Mouse (Mus musculus) neural tube, embryonic 14.5 days (tissue): ENCODE measurements around the gene Ins1. TPM values are rescaled to one million over a fixed set of nuclear protein-coding genes. Genes with fewer than 3 reads are reported as not detected.

Experiments
- ATAC-seq: fragments of 200-750 bp; cut with Nextera tagmentation; 2 replicates; pipeline ENCODE4 v1.8.0; 2017; ENCODE audit warnings: low read depth, mild to moderate bottlenecking, moderate TSS enrichment, moderate library complexity
- H3K27ac ChIP-seq: fragments of 300-500 bp; sonication (generic); 2 replicates; pipeline ENCODE4 v1.5.1; 2014; ENCODE audit warnings: low read depth, mild to moderate bottlenecking, control low read depth, low read length, moderate library complexity, mixed read lengths
- H3K27me3 ChIP-seq: fragments of 300-500 bp; sonication (generic); 2 replicates; pipeline ENCODE4 v1.6.1; 2014; ENCODE audit warnings: low read length; ENCODE audit not compliant: control insufficient read depth, insufficient read depth
- H3K36me3 ChIP-seq: fragments of 300-500 bp; sonication (generic); 2 replicates; pipeline ENCODE4 v1.6.1; 2014; ENCODE audit warnings: low read length, mixed read lengths; ENCODE audit not compliant: control insufficient read depth, insufficient read depth
- H3K4me1 ChIP-seq: fragments of 300-500 bp; sonication (generic); 2 replicates; pipeline ENCODE4 v1.6.1; 2014; ENCODE audit warnings: low read length; ENCODE audit not compliant: control insufficient read depth, insufficient read depth
- H3K4me2 ChIP-seq: fragments of 300-500 bp; sonication (generic); 2 replicates; pipeline ENCODE4 v1.6.1; 2014; ENCODE audit warnings: mild to moderate bottlenecking, low read depth, low read length, control low read depth
- H3K4me3 ChIP-seq: fragments of 300-500 bp; sonication (generic); 2 replicates; pipeline ENCODE4 v1.5.1; 2014; ENCODE audit warnings: low read depth, low read length, control low read depth, mixed read lengths
- H3K9ac ChIP-seq: fragments of 300-500 bp; sonication (generic); replicated peaks from 2 replicates; pipeline ENCODE4 v1.6.1; 2014; ENCODE audit warnings: low read depth, mild to moderate bottlenecking, control low read depth, low read length, mixed read lengths
- H3K9me3 ChIP-seq: fragments of 300-500 bp; sonication (generic); 2 replicates; pipeline ENCODE4 v1.6.1; 2016; ENCODE audit warnings: low read length; ENCODE audit not compliant: control insufficient read depth
- polyA plus RNA-seq: library from polyadenylated mRNA; unstranded; fragments of >200 nt; fragmentation: Nextera tagmentation; extraction: Ambion mirVana; gene quantifications from 2 replicates; pipeline ENCODE4 v1.2.1, GENCODE M21; 2014

Gene Ins1
- not detected in 2 replicates for polyA plus RNA-seq

- H3K27me3 ChIP-seq: no peaks in the 10 kb centered on the region
- H3K4me2 ChIP-seq: no peak within 1 kb of the TSS
- no peaks in the 10 kb centered on the region for H3K9me3 ChIP-seq
- ATAC-seq: no peak
- H3K4me1 ChIP-seq: no peaks in the 10 kb centered on the region
- no peak within 1 kb of the TSS for H3K9ac ChIP-seq
- H3K4me3 ChIP-seq: no peak within 1 kb of the TSS
- no peak within 1 kb of the TSS for H3K27ac ChIP-seq
- no peaks in the 10 kb centered on the region for H3K36me3 ChIP-seq
Measured at GRCm38 (mm10) chr19:52263997-52264396, at the start of gene Ins1. Gene Ins1, plus strand, starts transcription at chr19:52264297.
